8 mouse cellular contexts compared by ENCODE assay signal in genomic region chr9:15015223-15015956, GRCm38 (mm10). TPM values are rescaled to one million over a fixed set of nuclear protein-coding genes. Genes with fewer than 3 reads are reported as not detected.
A peak's percentile ranks its signal among the peaks of the same experiment; 100 is the strongest.
DNase-seq lines count a peak whose midpoint lies in the region; ATAC-seq and TF ChIP-seq lines count a peak whose summit lies in the region.

No protein-coding gene starts in this region.

- peak; percentile 85 for DNase-seq in CD4-positive helper T cell, adult 2 months (ENCODE audit: low read depth, low spot score)
- peak; percentile 81 for DNase-seq in ZHBTc4 (ENCODE audit: low read depth, low spot score)
- peak; percentile 69 to 80 for DNase-seq in cerebellum, postnatal 36 days
- DNase-seq in gastrocnemius, postnatal 10 days, result peak; percentile 71
- DNase-seq in kidney, postnatal 25 days, result peak; percentile 59 to 83
- DNase-seq in lung, postnatal 0 days (ENCODE audit: low spot score), result peak; percentile 85
- peak; percentile 70 for DNase-seq in ovary, postnatal 14 days (ENCODE audit: low spot score)
- peak; percentile 62 to 90 for DNase-seq in thymus, postnatal 10 days (ENCODE audit: low spot score in 2 of 2)

- H3K9ac ChIP-seq in lung, postnatal 0 days (replicated peaks; ENCODE audit: low read depth), result no peak overlapping the region

- TF ChIP-seq CTCF in lung, postnatal 0 days (IDR thresholded peaks at IDR 0.05), result peak; percentile 93

- H3K36me3 ChIP-seq in lung, postnatal 0 days (ENCODE audit: insufficient read depth, low read length), result no peaks in the 10 kb centered on the region

- H3K27me3 ChIP-seq in lung, postnatal 0 days (replicated peaks; ENCODE audit: insufficient read depth, low read length), result no peaks in the 10 kb centered on the region

- H3K9me3 ChIP-seq in lung, postnatal 0 days (ENCODE audit: low read length), result no peaks in the 10 kb centered on the region

- no peak for TF ChIP-seq EP300 in lung, postnatal 0 days (IDR thresholded peaks at IDR 0.05)

- ATAC-seq in lung, postnatal 0 days, result peak; percentile 62

- no peak overlapping the region for H3K4me3 ChIP-seq in lung, postnatal 0 days (ENCODE audit: low read depth, low read length)

- no peak overlapping the region for H3K27ac ChIP-seq in lung, postnatal 0 days (ENCODE audit: low read length)

- 48% methylated on average over 7 of the region's 7 CpGs for WGBS in lung, postnatal 0 days

- H3K4me1 ChIP-seq in lung, postnatal 0 days (ENCODE audit: insufficient read depth, low read depth, low read length), result no peaks in the 10 kb centered on the region

- H3K4me2 ChIP-seq in lung, postnatal 0 days (replicated peaks; ENCODE audit: low read depth, low read length), result no peak overlapping the region

RNA-seq across cellular contexts. Expression of gene Panx1, which starts 29.9 kb away (rescaled TPM):
- 10 to 100 TPM; 28.9 to 40.4 TPM for total RNA-seq in gastrocnemius, postnatal 10 days (2021)
- 19.7 and 20.0 TPM in 2 replicates for polyA plus RNA-seq in lung, postnatal 0 days (2015; fragmentation: Nextera tagmentation; extraction: Ambion mirVana)
